Mouse (Mus musculus) G1E-ER4 (cell line): ENCODE measurements around the gene Tubb3. TPM values are rescaled to one million over a fixed set of nuclear protein-coding genes. Genes with fewer than 3 reads are reported as not detected.

Source experiments
- GATA1 ChIP-seq: IDR thresholded peaks from one replicate; pipeline ENCODE4 v1.8.0; 2012; ENCODE audit warnings: low read length, inconsistent platforms
- polyA plus RNA-seq: library from polyadenylated mRNA; stranded (reverse); fragments of >175 nt; gene quantifications from 2 replicates; pipeline ENCODE4 v1.2.3, GENCODE M21; 2012

Gene Tubb3
- polyA plus RNA-seq, 1 experiment = 0.68 TPM

DNA sequence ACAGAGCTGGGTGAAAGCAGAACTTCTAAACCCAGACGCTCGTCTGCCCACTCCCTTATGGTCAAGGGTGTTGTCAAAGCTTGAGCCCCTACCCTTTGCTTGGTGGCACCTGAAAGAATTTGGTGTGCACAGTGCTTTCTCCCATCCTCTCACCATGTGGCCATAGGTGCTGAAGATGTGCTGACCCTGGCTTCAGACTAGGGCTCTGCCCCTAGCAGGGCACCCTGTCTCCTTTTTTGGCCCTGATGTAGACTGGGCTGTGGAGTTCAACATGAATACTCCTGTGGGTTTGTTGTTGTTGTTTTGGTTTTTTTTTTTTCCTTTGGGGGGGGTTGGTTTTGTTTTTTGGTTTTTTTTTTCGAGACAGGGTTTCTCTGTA is 11.5 kb downstream of the Tubb3 start:
- TF ChIP-seq GATA1 = no peak

DNA sequence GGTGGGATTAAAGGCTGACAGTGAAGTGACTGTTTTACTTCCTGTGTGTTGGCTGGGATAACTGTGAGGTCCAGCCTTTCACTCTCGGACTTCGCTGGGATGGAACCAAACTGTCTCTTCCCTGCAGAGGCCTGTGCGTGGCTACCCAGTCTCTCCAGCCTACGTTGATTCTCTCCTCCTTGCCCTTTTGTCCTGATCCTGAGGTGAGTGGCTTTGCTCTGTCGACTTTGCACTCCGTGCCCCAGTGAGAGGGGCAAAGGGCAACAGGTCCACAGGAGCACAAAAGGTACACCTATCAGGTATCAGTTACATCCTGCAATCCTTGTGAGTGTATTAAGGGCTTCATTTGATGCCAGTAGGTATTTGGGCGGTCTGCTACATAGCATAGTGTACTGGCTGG is 12.2 kb downstream of the Tubb3 start, which contains the start of gene Def8:
Gene Def8, plus strand, starts transcription at position 87 of the 400 bp plus-strand sequence.
- TF ChIP-seq GATA1 = no peak

DNA sequence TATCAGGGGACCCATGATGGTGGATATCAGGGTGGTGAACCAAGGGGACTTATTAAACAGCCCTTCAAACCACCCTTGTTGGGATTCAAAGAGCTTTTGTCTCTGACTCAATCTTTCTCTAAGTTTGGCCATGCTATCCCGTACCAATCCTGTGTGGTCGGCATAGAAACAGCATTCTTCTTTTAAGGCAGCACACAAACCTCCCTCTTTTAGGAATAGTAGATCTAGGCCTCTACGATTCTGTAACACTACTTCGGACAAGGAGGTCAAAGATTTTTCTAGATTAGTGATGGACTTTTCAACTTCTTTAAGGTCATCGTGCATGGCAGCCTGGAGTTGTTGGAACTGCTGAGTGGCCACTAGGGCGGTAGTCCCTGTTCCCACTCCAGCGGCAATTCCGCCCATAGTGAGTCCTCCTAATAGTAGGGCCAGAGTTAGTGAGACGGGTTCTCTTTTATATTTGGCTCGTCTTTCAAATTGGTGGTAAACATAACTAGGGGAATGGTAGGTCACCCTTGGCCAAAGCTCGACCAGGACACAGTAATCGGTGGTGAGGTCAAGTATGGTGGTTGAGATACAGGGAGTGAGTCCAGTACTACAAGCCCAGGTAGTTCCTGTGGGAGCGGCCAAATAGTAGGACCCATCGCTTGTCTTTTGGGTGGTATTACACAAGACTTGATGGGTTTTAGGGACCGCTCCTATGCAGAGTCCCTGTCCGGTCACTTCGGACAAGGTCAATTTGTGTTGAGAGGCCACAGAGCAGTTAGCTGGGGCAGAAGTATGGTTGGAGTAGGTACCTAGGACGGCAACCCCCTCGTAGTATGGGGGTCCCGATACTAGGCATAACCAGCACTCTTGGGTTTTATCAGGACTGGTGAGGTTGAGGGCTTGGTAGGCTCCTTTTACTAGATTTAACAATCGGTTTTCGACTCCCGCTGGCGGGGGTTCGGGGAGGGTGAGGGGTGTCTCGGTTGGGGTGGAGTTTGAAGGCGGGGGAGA is 15.6 kb downstream of the Tubb3 start:
- TF ChIP-seq GATA1 = no peak

DNA sequence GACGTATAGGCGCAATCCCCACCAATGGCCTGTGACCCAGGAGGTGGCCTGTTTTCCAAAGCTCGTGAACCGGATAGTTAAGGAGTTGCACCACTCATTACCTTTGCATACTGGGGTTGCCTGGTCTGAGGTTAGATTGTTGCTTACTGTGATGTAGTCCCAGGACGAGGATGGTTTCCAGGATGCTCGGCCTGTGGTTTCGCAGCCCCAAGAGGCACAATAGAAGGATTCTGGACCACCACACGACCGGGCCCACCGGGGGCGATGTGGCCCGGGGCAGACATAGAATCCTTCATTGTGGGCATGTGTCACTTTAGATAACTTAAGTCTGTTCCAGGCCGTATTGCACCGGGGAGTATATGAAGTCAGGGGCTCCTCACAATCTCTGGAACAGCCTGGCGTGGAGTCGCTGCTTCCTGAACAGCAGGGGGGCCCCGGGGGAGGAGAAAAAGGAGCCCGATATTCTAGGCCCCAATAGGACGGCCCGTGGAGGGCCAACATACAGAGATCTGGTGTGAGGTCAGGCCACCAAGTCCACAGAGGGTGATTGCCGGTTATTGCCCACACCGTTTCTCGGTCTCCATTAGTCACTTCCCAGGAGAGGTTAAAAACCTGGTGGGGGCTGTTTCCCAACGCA is 16.5 kb downstream of the Tubb3 start:
- no peak for TF ChIP-seq GATA1

DNA sequence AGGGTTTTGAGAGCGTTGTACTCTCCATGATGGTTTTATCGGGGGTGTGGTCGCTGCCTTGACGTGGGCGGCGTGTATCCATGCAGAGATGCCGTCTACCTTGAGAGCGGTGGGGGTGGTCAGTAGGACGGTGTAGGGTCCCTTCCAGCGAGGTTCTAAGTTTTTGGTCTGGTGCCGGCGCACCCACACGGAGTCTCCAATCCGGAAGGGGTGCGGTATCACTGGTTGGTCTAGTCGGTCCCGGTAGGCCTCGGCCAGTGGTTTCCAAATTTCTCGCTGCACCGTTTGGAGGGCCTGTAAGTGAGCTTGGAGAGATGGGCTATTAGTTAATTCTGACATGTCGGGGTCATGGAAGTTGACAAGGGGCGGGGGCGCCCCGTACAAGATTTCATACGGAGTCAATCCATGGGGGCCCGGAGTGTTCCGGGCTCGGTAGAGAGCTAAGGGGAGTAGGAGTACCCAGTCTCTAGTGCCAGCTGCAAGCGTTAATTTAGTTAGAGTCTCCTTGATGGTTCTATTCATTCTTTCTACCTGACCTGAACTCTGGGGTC is 17.2 kb downstream of the Tubb3 start:
- no peak for TF ChIP-seq GATA1

DNA sequence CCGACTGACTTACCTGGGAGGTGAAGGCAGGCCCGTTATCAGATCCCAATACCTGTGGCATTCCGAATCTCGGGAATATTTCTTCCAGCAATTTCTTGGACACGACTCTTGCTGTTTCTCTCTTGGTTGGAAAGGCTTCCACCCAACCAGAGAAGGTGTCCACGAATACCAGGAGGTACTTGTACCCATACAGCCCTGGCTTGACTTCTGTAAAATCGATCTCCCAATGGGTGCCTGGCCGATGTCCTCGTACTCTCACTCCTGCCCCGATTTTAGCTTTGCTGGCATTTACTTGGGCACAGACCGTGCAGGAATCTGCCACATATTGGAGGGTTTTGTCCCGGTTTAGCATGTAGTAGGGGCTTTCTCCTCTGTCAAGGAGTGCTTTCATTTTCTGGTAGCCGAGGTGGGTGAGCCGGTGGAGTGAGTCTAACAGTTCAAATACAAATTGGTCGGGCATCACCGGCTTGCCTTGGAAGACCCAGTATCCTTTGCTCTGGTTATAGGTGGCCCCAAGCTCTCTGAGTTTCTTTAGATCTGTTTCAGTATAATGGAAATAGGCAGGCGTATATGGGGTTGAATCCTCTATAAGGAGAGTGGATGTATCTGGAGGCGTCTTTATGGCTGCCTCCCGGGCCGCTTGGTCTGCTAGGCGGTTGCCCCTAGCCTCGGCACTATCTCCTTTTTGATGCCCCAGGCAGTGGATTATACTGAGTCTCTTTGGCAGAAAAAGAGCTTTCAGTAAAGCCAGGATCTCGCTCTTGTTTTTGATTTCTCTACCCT is 17.9 kb downstream of the Tubb3 start:
- TF ChIP-seq GATA1 = no peak

DNA sequence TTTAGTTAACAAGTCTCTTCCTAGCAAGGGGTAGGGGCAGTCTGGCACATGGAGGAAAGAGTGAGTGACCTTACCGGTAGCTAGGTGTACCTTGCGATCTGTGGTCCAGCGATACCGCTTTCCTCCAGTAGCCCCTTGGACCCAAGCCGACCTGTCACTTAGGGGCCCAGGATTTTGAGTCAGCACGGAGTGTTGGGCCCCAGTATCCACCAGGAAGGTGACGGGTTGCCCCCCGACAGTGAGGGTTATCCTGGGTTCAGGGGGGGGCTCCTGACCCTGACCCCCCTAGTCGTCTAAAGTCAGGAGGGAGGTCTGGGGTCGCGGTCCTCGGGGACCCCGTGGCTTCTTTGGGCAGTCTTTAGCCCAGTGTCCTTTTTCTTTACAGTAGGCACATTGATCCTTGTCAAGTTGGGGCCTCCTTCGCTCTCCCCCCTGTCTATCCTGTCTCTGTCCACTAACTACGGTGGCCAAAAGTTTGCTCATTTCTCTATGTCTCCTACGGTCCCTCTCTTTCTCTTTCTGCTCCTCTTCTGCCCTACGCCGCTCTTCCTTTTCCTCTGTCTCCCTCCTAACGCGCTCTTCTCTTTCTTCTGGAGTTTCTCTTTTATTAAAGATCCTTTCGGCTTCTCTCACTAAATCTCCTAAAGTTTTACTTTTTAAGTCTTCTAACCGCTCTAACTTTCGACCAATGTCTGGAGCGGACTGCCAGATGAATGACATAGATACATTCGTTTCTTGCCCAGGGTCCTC is 20.6 kb downstream of the Tubb3 start:
- TF ChIP-seq GATA1 = no peak

DNA sequence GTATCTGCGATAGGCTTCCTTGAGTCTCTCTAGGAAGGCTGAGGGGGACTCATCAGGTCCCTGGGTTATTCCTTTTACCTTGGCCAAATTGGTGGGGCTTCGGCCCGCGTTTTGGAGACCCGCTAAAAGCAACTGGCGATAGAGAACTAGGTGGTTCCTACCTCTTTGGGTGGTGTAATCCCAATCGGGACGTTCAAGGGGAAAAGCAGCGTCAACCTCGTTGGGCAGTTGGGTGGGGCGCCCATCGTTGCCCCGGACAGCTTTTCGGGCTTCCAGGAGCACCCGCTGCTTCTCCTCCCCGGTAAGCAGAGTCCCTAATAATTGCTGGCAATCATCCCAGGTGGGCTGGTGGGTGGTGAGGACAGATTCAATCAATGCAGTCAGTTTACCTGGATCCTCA is 21.2 kb downstream of the Tubb3 start:
- no peak for TF ChIP-seq GATA1

DNA sequence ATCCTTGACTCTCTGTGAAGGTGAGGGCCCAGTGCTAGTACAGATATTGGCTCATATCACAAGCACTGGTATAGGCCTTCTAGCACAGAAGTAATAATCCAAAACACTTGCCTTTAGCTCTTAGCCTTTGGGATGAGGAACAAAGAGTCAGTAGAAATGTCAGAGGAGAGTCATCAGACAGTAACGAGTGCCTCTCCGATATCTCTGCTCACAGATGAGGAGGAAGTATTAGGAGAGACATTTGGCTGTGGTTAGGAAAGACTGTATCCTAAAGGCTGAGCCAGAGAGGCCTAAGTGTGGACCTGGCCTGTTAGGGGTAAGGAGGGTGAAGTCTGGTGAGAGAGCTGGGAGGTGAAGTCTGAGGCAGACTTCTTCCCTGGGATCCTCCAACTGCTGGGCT is 30.6 kb downstream of the Tubb3 start:
- no peak for TF ChIP-seq GATA1

DNA sequence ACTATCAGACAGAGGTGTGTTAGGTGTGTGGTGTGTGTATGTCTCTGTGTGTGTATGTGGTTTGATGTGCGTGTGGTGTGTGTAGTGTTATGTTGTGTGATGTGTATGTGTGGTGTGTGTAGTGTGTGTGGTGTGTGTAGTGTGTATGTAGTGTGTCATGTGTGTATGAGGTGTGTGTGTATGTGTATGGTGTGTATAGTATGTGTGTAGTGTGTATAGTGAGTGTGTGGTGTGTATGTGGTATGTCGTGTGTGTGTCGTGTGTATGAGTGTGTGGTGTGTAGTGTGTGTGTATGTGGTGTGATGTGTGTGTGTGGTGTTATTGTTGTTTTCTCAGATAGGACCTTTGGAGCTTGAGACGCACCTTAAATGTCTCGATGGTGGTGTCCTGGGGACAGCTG is 31.1 kb downstream of the Tubb3 start:
- no peak for TF ChIP-seq GATA1

DNA sequence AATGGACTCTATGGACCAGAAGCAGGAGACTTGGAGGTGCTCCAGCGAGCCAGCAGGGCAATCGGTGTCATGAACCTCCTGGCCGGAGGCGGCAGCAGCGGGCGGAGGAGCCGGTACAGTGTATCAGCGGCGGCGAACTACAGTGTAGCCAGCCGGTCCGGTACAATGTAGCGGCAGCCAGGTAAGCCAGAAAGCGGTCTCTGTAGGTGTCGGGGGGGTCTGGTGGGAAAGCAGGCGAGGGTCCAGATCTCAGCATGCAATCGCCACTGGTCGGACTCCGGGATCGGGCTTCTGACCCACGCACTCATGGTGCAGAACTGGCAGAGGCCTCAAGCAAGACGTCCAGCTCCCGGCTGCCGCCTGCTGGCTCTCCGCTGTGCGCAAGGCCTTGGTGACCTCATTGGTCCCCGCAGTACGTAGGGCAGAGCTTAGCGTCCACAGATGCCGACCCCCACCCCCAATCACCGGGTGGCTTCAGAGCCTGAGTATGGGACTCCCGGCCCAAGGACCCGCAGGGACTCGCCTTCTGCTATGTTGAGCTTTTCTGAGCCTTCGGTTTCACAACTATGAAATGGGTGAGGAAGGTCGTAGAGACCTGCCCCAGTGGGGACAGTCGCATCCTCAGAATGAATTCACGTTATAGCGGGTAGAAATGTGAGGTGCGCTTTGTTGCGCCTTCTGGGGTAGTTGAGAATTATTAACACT is 31.8 kb downstream of the Tubb3 start:
- no peak for TF ChIP-seq GATA1

DNA sequence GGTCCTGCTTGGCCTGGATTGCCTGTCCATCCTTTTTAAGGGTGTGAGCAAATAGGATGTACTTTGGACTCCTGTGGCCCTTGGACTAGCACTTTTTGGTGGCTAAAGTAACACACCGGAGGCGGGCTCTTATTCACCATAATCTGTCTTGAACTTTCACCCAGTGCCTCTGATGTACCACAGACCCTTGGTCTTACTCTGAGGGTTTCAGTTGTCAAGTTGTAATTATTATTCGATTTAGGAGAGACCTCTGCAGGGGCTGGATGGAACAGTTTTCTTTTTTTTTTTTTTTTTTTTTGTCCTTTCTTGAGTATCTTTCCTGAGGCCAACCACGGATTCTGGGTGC is 32.3 kb downstream of the Tubb3 start:
- no peak for TF ChIP-seq GATA1

DNA sequence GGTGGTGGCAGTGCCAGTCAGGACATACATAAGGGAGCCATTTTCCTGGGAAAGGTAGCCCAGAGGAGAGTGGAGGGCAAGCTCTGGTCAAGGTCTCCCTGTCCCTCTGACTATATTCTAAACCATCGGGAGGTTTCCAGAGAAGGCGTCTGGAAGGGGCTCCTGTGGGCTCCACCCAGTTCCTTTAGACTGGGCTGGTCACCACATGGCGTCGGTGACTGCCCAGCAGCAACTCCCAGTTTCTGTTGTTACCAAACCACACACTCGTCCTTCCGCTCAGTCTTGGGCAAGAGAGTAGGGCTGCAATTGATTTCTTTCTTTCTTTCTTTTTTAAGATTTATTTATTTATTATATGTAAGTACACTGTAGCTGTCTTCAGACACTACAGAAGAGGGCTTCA is 32.9 kb downstream of the Tubb3 start:
- TF ChIP-seq GATA1 = no peak

DNA sequence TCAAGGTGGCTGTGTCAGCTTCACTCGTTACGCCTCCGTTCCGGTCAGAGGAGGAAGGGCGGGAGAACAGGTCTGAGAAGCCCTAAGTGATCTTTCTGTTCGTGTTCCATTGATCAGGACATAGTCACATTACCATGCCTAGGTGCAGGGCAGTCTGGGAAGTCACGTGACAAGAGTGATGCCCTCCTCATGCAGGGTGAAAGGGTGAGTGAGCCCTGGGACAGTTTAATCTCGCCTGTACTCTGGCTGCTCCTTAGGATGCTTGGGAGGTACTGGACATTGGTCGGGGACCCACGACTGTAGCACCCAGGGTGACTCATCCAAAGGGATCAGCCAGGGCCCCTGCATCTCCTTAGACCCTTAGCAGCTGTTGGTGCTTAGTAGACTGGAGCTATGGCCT is 34.8 kb downstream of the Tubb3 start:
- TF ChIP-seq GATA1 = no peak
